Mouse (Mus musculus) NIH3T3 (cell line): ENCODE results near the gene Sfxn4.
"Not testable (repeated sequence)": the region's sequence is repeated elsewhere in the genome, so short reads cannot be mapped to it uniquely, and the experiment has no call there.

Experiments used
- DNase-seq: peaks from one replicate; pipeline ENCODE4 v3.0.0-alpha.2; 2012; ENCODE audit warnings: low read depth

The Sfxn4 gene

GRCm38 (mm10) chr19:60860868-60861700 lies at the start of gene Sfxn4:
Gene Sfxn4 (minus strand): TSS chr19:60861479.
- DNase-seq = peak; percentile 96

- DNase-seq = no peak
These were observed 49.0 kb upstream of the Sfxn4 start for GRCm38 (mm10) chr19:60910304-60910703.

- no peak for DNase-seq
These were observed 44.2 kb upstream of the Sfxn4 start for GRCm38 (mm10) chr19:60905477-60905876.

- no peak for DNase-seq
These were observed 42.7 kb upstream of the Sfxn4 start for GRCm38 (mm10) chr19:60903971-60904370.

- peak; percentile 16 for DNase-seq
These were observed 41.9 kb upstream of the Sfxn4 start for GRCm38 (mm10) chr19:60903139-60903538.

GRCm38 (mm10) chr19:60895251-60895880 lies 34.1 kb upstream of the Sfxn4 start:
- DNase-seq = no peak

- DNase-seq = peak; percentile 89
These were observed 30.8 kb upstream of the Sfxn4 start for GRCm38 (mm10) chr19:60891934-60892547.

GRCm38 (mm10) chr19:60891123-60891470 lies 29.8 kb upstream of the Sfxn4 start:
- peak; percentile 39 for DNase-seq

- no peak for DNase-seq
These were observed 29.3 kb upstream of the Sfxn4 start for GRCm38 (mm10) chr19:60890391-60891122.

GRCm38 (mm10) chr19:60889714-60890315 lies 28.5 kb upstream of the Sfxn4 start, which contains the start of gene Grk5:
Gene Grk5 (plus strand): TSS chr19:60889749.
- DNase-seq = peak; percentile 98

- peak; percentile 70 for DNase-seq
These were observed 27.9 kb upstream of the Sfxn4 start for GRCm38 (mm10) chr19:60889101-60889713.

- no peak for DNase-seq
These were observed 26.4 kb upstream of the Sfxn4 start for GRCm38 (mm10) chr19:60887637-60888036.

GRCm38 (mm10) chr19:60883129-60883528 lies 21.9 kb upstream of the Sfxn4 start:
- DNase-seq = peak; percentile 74

- DNase-seq = peak; percentile 99
These were observed 12.9 kb upstream of the Sfxn4 start, which contains the start of gene Prdx3 for GRCm38 (mm10) chr19:60874064-60874694. Gene Prdx3 (minus strand): TSS chr19:60874556.

- peak; percentile 36 for DNase-seq
These were observed 12.2 kb upstream of the Sfxn4 start for GRCm38 (mm10) chr19:60873501-60873900.

GRCm38 (mm10) chr19:60872272-60872671 lies 11.0 kb upstream of the Sfxn4 start:
- no peak for DNase-seq

GRCm38 (mm10) chr19:60871366-60871765 lies 10.1 kb upstream of the Sfxn4 start:
- DNase-seq = no peak

- DNase-seq = peak; percentile 30
These were observed 9.2 kb upstream of the Sfxn4 start for GRCm38 (mm10) chr19:60870489-60870888.

GRCm38 (mm10) chr19:60866169-60866568 lies 4.9 kb upstream of the Sfxn4 start:
- not testable (repeated sequence) for DNase-seq

GRCm38 (mm10) chr19:60845731-60846130 lies 15.5 kb downstream of the Sfxn4 start:
- DNase-seq = peak; percentile 69

GRCm38 (mm10) chr19:60843324-60843723 lies 18.0 kb downstream of the Sfxn4 start:
- DNase-seq = no peak
